Mouse (Mus musculus): ENCODE measurements around the gene Sbk2. TPM values are rescaled to one million over a fixed set of nuclear protein-coding genes. Genes with fewer than 3 reads are reported as not detected.

Gene Sbk2
- total and polyA plus RNA-seq, 2 experiments from 2014 or later: 0.20 to 0.49 TPM

- no peaks in the 10 kb centered on the region for H3K27me3 ChIP-seq (ENCODE audit: insufficient read depth, low read length)
- no peak within 1 kb of the TSS for H3K9ac ChIP-seq (replicated peaks; ENCODE audit: low read length, poor library complexity, severe bottlenecking)
- no peak for DNase-seq (ENCODE audit: low spot score)
- TF ChIP-seq CTCF (IDR thresholded peaks at IDR 0.05): no peak
- H3K4me1 ChIP-seq (ENCODE audit: insufficient read depth, low read length): no peaks in the 10 kb centered on the region
- WGBS: 59% methylated on average over 10 of the region's 10 CpGs
- no peaks in the 10 kb centered on the region for H3K36me3 ChIP-seq (ENCODE audit: insufficient read depth, low read length)
- H3K4me3 ChIP-seq (ENCODE audit: low read depth, low read length): no peak within 1 kb of the TSS
- ATAC-seq (ENCODE audit: low FRiP score): no peak
- no peak within 1 kb of the TSS for H3K4me2 ChIP-seq (ENCODE audit: low read depth, low read length, poor library complexity, severe bottlenecking)
- H3K27ac ChIP-seq (ENCODE audit: low read depth, low read length): no peak within 1 kb of the TSS
- H3K9me3 ChIP-seq (ENCODE audit: low read length): no peaks in the 10 kb centered on the region
These were observed 57.7 kb downstream of the Sbk2 start, which contains the start of gene Gm36210 for GRCm38 (mm10) chr7:4906466-4906950. Gm36210 (minus strand) TSS chr7:4906516.

DNA sequence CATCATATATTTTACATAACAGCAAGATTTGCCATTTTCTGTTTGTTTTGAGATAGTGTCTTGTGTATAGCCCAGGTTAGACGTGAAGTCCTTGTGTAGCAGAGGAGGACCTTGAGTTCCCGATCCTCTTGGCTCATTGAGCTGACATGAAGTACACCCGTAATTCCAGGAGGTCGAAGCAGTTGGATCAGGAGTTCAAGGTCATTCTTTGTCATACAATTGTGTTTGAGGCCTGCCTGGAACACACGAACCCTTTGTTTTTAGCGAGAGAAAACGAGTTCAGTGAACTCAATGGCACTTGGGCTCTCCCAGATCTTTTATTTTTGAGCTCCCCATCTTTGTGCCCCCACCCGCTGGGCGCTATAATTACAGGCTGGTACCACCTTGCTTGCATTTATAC lies 61.8 kb downstream of the Sbk2 start:
- Histone ChIP-seq H3K4me1 (ENCODE audit: insufficient read depth, low read length) (peaks cover 3% of the 10 kb centered on the region; the same call in 1 of the 2 replicates), H3K9me3 (ENCODE audit: low read length) (no peaks in the 10 kb centered on the region), H3K4me3 (ENCODE audit: low read depth, low read length) (no peak overlapping the region), H3K4me2 (ENCODE audit: low read depth, low read length, poor library complexity, severe bottlenecking) (no peak overlapping the region), H3K27me3 (ENCODE audit: insufficient read depth, low read length) (no peaks in the 10 kb centered on the region), H3K36me3 (ENCODE audit: insufficient read depth, low read length) (no peaks in the 10 kb centered on the region), H3K9ac (replicated peaks; ENCODE audit: low read length, poor library complexity, severe bottlenecking) (no peak overlapping the region), H3K27ac (ENCODE audit: low read depth, low read length) (no peak overlapping the region)
- 84% methylated on average over 9 of the region's 9 CpGs for WGBS
- TF ChIP-seq CTCF (IDR thresholded peaks at IDR 0.05): no peak
- no peak for ATAC-seq (ENCODE audit: low FRiP score)
- no peak for DNase-seq (ENCODE audit: low spot score)

- H3K36me3 ChIP-seq (ENCODE audit: insufficient read depth, low read length): no peaks in the 10 kb centered on the region
- TF ChIP-seq CTCF (IDR thresholded peaks at IDR 0.05): peak; percentile 72
- H3K9ac ChIP-seq (replicated peaks; ENCODE audit: low read length, poor library complexity, severe bottlenecking): no peak overlapping the region
- H3K9me3 ChIP-seq (ENCODE audit: low read length): no peaks in the 10 kb centered on the region
- peaks cover 3% of the 10 kb centered on the region; the same call in 1 of the 2 replicates for H3K4me1 ChIP-seq (ENCODE audit: insufficient read depth, low read length)
- no peak overlapping the region for H3K27ac ChIP-seq (ENCODE audit: low read depth, low read length)
- H3K27me3 ChIP-seq (ENCODE audit: insufficient read depth, low read length): no peaks in the 10 kb centered on the region
- ATAC-seq (ENCODE audit: low FRiP score) (no peak), DNase-seq (ENCODE audit: low spot score) (peak; percentile 29)
- peak overlapping the region; percentile 57; the same call in 1 of the 2 replicates for H3K4me2 ChIP-seq (ENCODE audit: low read depth, low read length, poor library complexity, severe bottlenecking)
- 0 out of 2 replicates have a peak overlapping the region, but pooled peaks have one; percentile 33 for H3K4me3 ChIP-seq (ENCODE audit: low read depth, low read length)
- 52% methylated on average over 8 of the region's 8 CpGs for WGBS
These were observed 63.0 kb downstream of the Sbk2 start for GRCm38 (mm10) chr7:4901171-4901570.

DNA sequence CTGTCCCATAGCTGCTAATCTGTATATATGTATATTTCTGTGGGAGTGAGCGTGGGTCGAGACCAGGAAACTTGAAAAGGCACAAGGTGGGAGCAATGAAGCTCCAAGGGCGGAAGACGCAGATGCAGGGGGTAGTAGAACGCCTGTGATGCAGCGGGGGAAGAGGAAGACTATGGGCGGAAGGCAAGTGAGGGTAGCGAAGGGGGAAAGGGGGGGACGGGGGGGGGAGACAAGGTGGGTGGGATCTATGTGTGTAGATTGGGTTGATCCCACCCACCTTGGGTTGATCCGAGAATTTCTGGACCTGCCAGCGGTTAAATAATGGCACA lies 63.7 kb downstream of the Sbk2 start:
- H3K9ac ChIP-seq (replicated peaks; ENCODE audit: low read length, poor library complexity, severe bottlenecking): peak overlapping the region; percentile 19; the same call in 1 of the 2 replicates
- ATAC-seq (ENCODE audit: low FRiP score): no peak

GRCm38 (mm10) chr7:4899649-4900522 lies 64.3 kb downstream of the Sbk2 start:
- H3K36me3 ChIP-seq (ENCODE audit: insufficient read depth, low read length): no peaks in the 10 kb centered on the region
- 11% methylated on average over 19 of the region's 19 CpGs for WGBS
- peaks cover 3% of the 10 kb centered on the region; the same call in 1 of the 2 replicates for H3K4me1 ChIP-seq (ENCODE audit: insufficient read depth, low read length)
- no peak overlapping the region; the same call in 1 of the 2 replicates for H3K27ac ChIP-seq (ENCODE audit: low read depth, low read length)
- TF ChIP-seq CTCF (IDR thresholded peaks at IDR 0.05): no peak; the same call in 1 of the 2 replicates
- H3K27me3 ChIP-seq (ENCODE audit: insufficient read depth, low read length): no peaks in the 10 kb centered on the region
- H3K4me2 ChIP-seq (ENCODE audit: low read depth, low read length, poor library complexity, severe bottlenecking): peak overlapping the region; percentile 57
- peak overlapping the region; percentile 9 for H3K9ac ChIP-seq (replicated peaks; ENCODE audit: low read length, poor library complexity, severe bottlenecking)
- no peaks in the 10 kb centered on the region for H3K9me3 ChIP-seq (ENCODE audit: low read length)
- peak overlapping the region; percentile 33 for H3K4me3 ChIP-seq (ENCODE audit: low read depth, low read length)
- peak; percentile 59 for DNase-seq (ENCODE audit: low spot score)
- ATAC-seq (ENCODE audit: low FRiP score): peak; percentile 63; the same call in 1 of the 2 replicates

More for the DNA sequence above, 63.7 kb downstream of the Sbk2 start:
- DNase-seq (ENCODE audit: low spot score): no peak
- no peak for TF ChIP-seq CTCF (IDR thresholded peaks at IDR 0.05)
- H3K27ac ChIP-seq (ENCODE audit: low read depth, low read length): no peak overlapping the region
- H3K9me3 ChIP-seq (ENCODE audit: low read length): no peaks in the 10 kb centered on the region
- 25% methylated on average over 9 of the region's 11 CpGs for WGBS
- H3K4me3 ChIP-seq (ENCODE audit: low read depth, low read length): peak overlapping the region; percentile 33; the same call in 1 of the 2 replicates
- H3K36me3 ChIP-seq (ENCODE audit: insufficient read depth, low read length): no peaks in the 10 kb centered on the region
- peaks cover 3% of the 10 kb centered on the region; the same call in 1 of the 2 replicates for H3K4me1 ChIP-seq (ENCODE audit: insufficient read depth, low read length)
- peak overlapping the region; percentile 57 for H3K4me2 ChIP-seq (ENCODE audit: low read depth, low read length, poor library complexity, severe bottlenecking)
- H3K27me3 ChIP-seq (ENCODE audit: insufficient read depth, low read length): no peaks in the 10 kb centered on the region

All from midbrain, postnatal 0 days (tissue).